Mouse (Mus musculus) monocyte, adult 5-6 weeks (primary cell): ENCODE data around the gene Srgn. TPM values are rescaled to one million over a fixed set of nuclear protein-coding genes. Genes with fewer than 3 reads are reported as not detected.

Experiments
- total RNA-seq: library from RNA; stranded (forward); fragments of 200-1000, 200-491, 200-594 nt; gene quantifications from 3 replicates; pipeline ENCODE4 v1.2.3, GENCODE M21; 2017

Srgn gene
- total RNA-seq, 1 experiment from 2014 or later = 1,864 TPM

Other genes with a start within 250 kb of the Srgn start
- 33.1 to 66.9 TPM (median 39.5 TPM) in 3 replicates for gene Hk1, start 147.5 kb downstream of the Srgn start, total RNA-seq
- 0.75 TPM in 1 of 3 replicates, not detected in the others for gene Hkdc1, start 105.0 kb downstream of the Srgn start, total RNA-seq
- not detected in 3 replicates for gene 4930507D05Rik, start 78.0 kb downstream of the Srgn start, total RNA-seq
- gene Supv3l1, start 77.7 kb downstream of the Srgn start, total RNA-seq = 15.0 to 22.7 TPM (median 21.4 TPM) in 3 replicates
- 86.6 to 110 TPM (median 102 TPM) in 3 replicates for gene Vps26a, start 40.6 kb downstream of the Srgn start, total RNA-seq
- 8.9 to 19.4 TPM (median 13.1 TPM) in 3 replicates for gene Kif1bp, start 51.0 kb upstream of the Srgn start, total RNA-seq
- 120 to 158 TPM (median 138 TPM) in 3 replicates for gene Ddx21, start 74.8 kb upstream of the Srgn start, total RNA-seq
- gene Ddx50, start 123.8 kb upstream of the Srgn start, total RNA-seq = 87.7 to 122 TPM (median 98.2 TPM) in 3 replicates
- gene Stox1, start 198.7 kb upstream of the Srgn start, total RNA-seq = 1.7 TPM in 1 of 3 replicates, not detected in the others